11 mouse cellular contexts compared by ENCODE assay signal in genomic region chr4:150870963-150871391, GRCm38 (mm10). TPM values are rescaled to one million over a fixed set of nuclear protein-coding genes. Genes with fewer than 3 reads are reported as not detected.
A peak's percentile ranks its signal among the peaks of the same experiment; 100 is the strongest.
DNase-seq lines count a peak whose midpoint lies in the region; ATAC-seq and TF ChIP-seq lines count a peak whose summit lies in the region.
"Had no signal": no experiment of that assay in that cellular context is flagged by ENCODE, and none has a peak within 500 bp of the region (broad histone marks: within the 10 kb centered on the region; RNA-seq: fewer than 3 reads in every experiment).

No protein-coding gene starts in this region.

- no peak for TF ChIP-seq POLR2A in testis, adult 2 months (IDR thresholded peaks at IDR 0.05; ENCODE audit: control insufficient read depth, low read depth, low read length)

- no peak overlapping the region; the same call in 1 of the 2 replicates for H3K27ac ChIP-seq in heart, embryonic 13.5 days (replicated peaks)
- H3K27ac ChIP-seq in testis, adult 2 months (ENCODE audit: control insufficient read depth, insufficient read depth, low read depth, low read length), result peak overlapping the region; percentile 79
- peak overlapping the region; percentile 77; the same call in 1 of the 2 replicates for H3K27ac ChIP-seq in neural tube, embryonic 15.5 days (replicated peaks)
- H3K27ac ChIP-seq: liver, embryonic 14.5 days had no signal

- no peaks in the 10 kb centered on the region for H3K9me3 ChIP-seq in heart, embryonic 13.5 days
- no peaks in the 10 kb centered on the region for H3K9me3 ChIP-seq in neural tube, embryonic 15.5 days (replicated peaks)

- TF ChIP-seq CTCF in testis, adult 2 months (IDR thresholded peaks at IDR 0.05; ENCODE audit: control insufficient read depth, insufficient read depth, insufficient replicate concordance, low read depth, low read length), result no peak

- H3K9ac ChIP-seq in heart, embryonic 13.5 days, result 0 out of 2 replicates have a peak overlapping the region, but pooled peaks have one; percentile 44
- H3K9ac ChIP-seq in neural tube, embryonic 15.5 days (replicated peaks), result no peak overlapping the region
- H3K9ac ChIP-seq: liver, embryonic 14.5 days had no signal

- peaks cover 41% of the 10 kb centered on the region for H3K4me1 ChIP-seq in heart, embryonic 13.5 days
- peaks cover 14% of the 10 kb centered on the region for H3K4me1 ChIP-seq in testis, adult 2 months (ENCODE audit: control insufficient read depth, insufficient read depth, low read length)
- peaks cover 19% of the 10 kb centered on the region for H3K4me1 ChIP-seq in neural tube, embryonic 15.5 days

- no peak for DNase-seq in heart, postnatal 10 days
- DNase-seq in testis, postnatal 10 days (ENCODE audit: low spot score), result no peak
- peak; percentile 27 for DNase-seq in heart, postnatal 25 days (ENCODE audit: low spot score)
- no peak for DNase-seq in left cerebral cortex, postnatal 4 days

- H3K4me2 ChIP-seq in heart, embryonic 13.5 days, result no peak overlapping the region
- no peak overlapping the region for H3K4me2 ChIP-seq in neural tube, embryonic 15.5 days

- peaks cover 24% of the 10 kb centered on the region for H3K36me3 ChIP-seq in heart, embryonic 13.5 days
- H3K36me3 ChIP-seq in testis, adult 2 months (ENCODE audit: control insufficient read depth, insufficient read depth, low read length), result peaks cover 2% of the 10 kb centered on the region
- peaks cover 25% of the 10 kb centered on the region for H3K36me3 ChIP-seq in neural tube, embryonic 15.5 days

- 79% methylated on average over 13 of the region's 13 CpGs for WGBS in heart, embryonic 13.5 days
- WGBS in neural tube, embryonic 15.5 days, result 86% methylated on average over 13 of the region's 13 CpGs

- no peak overlapping the region for H3K4me3 ChIP-seq in heart, embryonic 13.5 days
- no peak overlapping the region for H3K4me3 ChIP-seq in testis, adult 2 months (ENCODE audit: control insufficient read depth, low read depth, low read length)
- no peak overlapping the region for H3K4me3 ChIP-seq in neural tube, embryonic 15.5 days (replicated peaks)
- H3K4me3 ChIP-seq: erythroblast, embryonic 14.5 days had no signal

- intact Hi-C loops in heart, postnatal 10 days (cut with DNase I), result no loop called here
- intact Hi-C loops in heart, postnatal 25 days (cut with DNase I), result no loop called here
- intact Hi-C loops in left cerebral cortex, postnatal 4 days (cut with DNase I), result no loop called here

- no peak for ATAC-seq in heart, embryonic 13.5 days (ENCODE audit: extremely low read depth, insufficient number of reproducible peaks, low FRiP score, low TSS enrichment)
- no peak for ATAC-seq in neural tube, embryonic 15.5 days (ENCODE audit: low FRiP score)
- no peak for ATAC-seq in megakaryocyte progenitor cell, adult 5-6 weeks (replicated peaks; ENCODE audit: poor library complexity)

- H3K27me3 ChIP-seq in heart, embryonic 13.5 days (replicated peaks), result no peaks in the 10 kb centered on the region
- no peaks in the 10 kb centered on the region for H3K27me3 ChIP-seq in testis, adult 2 months (ENCODE audit: control insufficient read depth, insufficient read depth, low read length)
- no peaks in the 10 kb centered on the region for H3K27me3 ChIP-seq in neural tube, embryonic 15.5 days (replicated peaks)

RNA-seq across cellular contexts. Expression of gene Errfi1, which starts 17.3 kb away (rescaled TPM):
- 10.1 and 11.3 TPM in 2 replicates for polyA plus RNA-seq in heart, embryonic 13.5 days (2015; fragmentation: Nextera tagmentation; extraction: Ambion mirVana)
- total RNA-seq in heart, postnatal 10 days (2021), result 10 to 100 TPM; 22.0 to 26.6 TPM
- 10.6 and 11.2 TPM in 2 replicates for polyA plus RNA-seq in testis, adult 2 months (2012; rRNA removed)
- total RNA-seq in heart, postnatal 25 days (2021), result 10 to 100 TPM; 15.0 to 16.6 TPM
- polyA plus RNA-seq in neural tube, embryonic 15.5 days (2015; fragmentation: Nextera tagmentation; extraction: Ambion mirVana), result 51.8 and 57.4 TPM in 2 replicates
- total RNA-seq in left cerebral cortex, postnatal 4 days (2021), result 10 to 100 TPM; 18.1 to 18.8 TPM
- total RNA-seq in megakaryocyte progenitor cell, adult 5-6 weeks (2015), result 0.84 and 1.2 TPM in 2 replicates
- total RNA-seq in megakaryocyte progenitor cell, adult 5-6 weeks (2017), result 0.54 and 0.61 TPM in 2 replicates
- polyA plus RNA-seq: erythroblast, embryonic 14.5 days had no signal

RNA-seq across cellular contexts. Expression of gene Park7, which starts 43.3 kb away (rescaled TPM):
- polyA plus RNA-seq in heart, embryonic 13.5 days (2015; fragmentation: Nextera tagmentation; extraction: Ambion mirVana), result 298 and 333 TPM in 2 replicates
- 100 to 1,000 TPM; 203 to 204 TPM for total RNA-seq in heart, postnatal 10 days (2021)
- polyA plus RNA-seq in testis, adult 2 months (2012; rRNA removed), result 88.1 and 92.3 TPM in 2 replicates
- 100 to 1,000 TPM; 232 to 242 TPM for total RNA-seq in heart, postnatal 25 days (2021)
- polyA plus RNA-seq in neural tube, embryonic 15.5 days (2015; fragmentation: Nextera tagmentation; extraction: Ambion mirVana), result 384 and 410 TPM in 2 replicates
- total RNA-seq in left cerebral cortex, postnatal 4 days (2021), result 100 to 1,000 TPM; 207 to 213 TPM
- total RNA-seq in megakaryocyte progenitor cell, adult 5-6 weeks (2015), result 303 and 339 TPM in 2 replicates
- 449 and 454 TPM in 2 replicates for total RNA-seq in megakaryocyte progenitor cell, adult 5-6 weeks (2017)

RNA-seq across cellular contexts. Expression of gene Tnfrsf9, which starts 43.4 kb away (rescaled TPM):
- polyA plus RNA-seq in heart, embryonic 13.5 days (2015; fragmentation: Nextera tagmentation; extraction: Ambion mirVana), result 0.57 and 0.82 TPM in 2 replicates
- under 1 TPM in 1 of 2 experiments, not detected in 1; 0.12 TPM for total RNA-seq in heart, postnatal 10 days (2021)
- polyA plus RNA-seq in testis, adult 2 months (2012; rRNA removed), result 1.9 and 3.1 TPM in 2 replicates
- under 1 TPM in 1 of 2 experiments, not detected in 1; 0.21 TPM for total RNA-seq in heart, postnatal 25 days (2021)
- polyA plus RNA-seq in neural tube, embryonic 15.5 days (2015; fragmentation: Nextera tagmentation; extraction: Ambion mirVana), result 0.44 and 2.8 TPM in 2 replicates
- total RNA-seq in left cerebral cortex, postnatal 4 days (2021), result under 1 TPM in 1 of 2 experiments, not detected in 1; 0.24 TPM
- 0.15 TPM in 1 of 2 replicates, not detected in the other for total RNA-seq in megakaryocyte progenitor cell, adult 5-6 weeks (2015)
- total RNA-seq in megakaryocyte progenitor cell, adult 5-6 weeks (2017), result not detected in 2 replicates
- total RNA-seq: hematopoietic stem cell, adult 5-6 weeks had no signal
- polyA plus RNA-seq: erythroblast, embryonic 14.5 days had no signal

Comparison
In these comparisons a context has a peak if more than half of its experiments do, and no peak if none do; other contexts are left out.
1. RNA of gene Errfi1, which starts 17.3 kb away (total RNA-seq): 22.0 to 26.6 TPM in heart, postnatal 10 days, 18.1 to 18.8 TPM in left cerebral cortex, postnatal 4 days and 15.0 to 16.6 TPM in heart, postnatal 25 days; 0.54 to 1.2 TPM in megakaryocyte progenitor cell, adult 5-6 weeks; every median in the first group is over 4 times any median in the second.